Mouse (Mus musculus) gastrocnemius, adult 18-20 months (tissue): ENCODE measurements around the gene Cdk10. TPM values are rescaled to one million over a fixed set of nuclear protein-coding genes. Genes with fewer than 3 reads are reported as not detected.
"Not testable (repeated sequence)": the region's sequence is repeated elsewhere in the genome, so short reads cannot be mapped to it uniquely, and the experiment has no call there.

ENCODE experiments used
- DNase-seq: peaks from one replicate; pipeline ENCODE4 v3.0.0; 2021; ENCODE audit warnings: low spot score
- total RNA-seq, 2 experiments: library from RNA; stranded (reverse); gene quantifications; 2 replicates each; pipeline ENCODE4 v1.2.3; 2021

Gene Cdk10
- total RNA-seq, 2 experiments from 2014 or later, result 11.6 to 12.1 TPM

GRCm38 (mm10) chr8:123232553-123232952 is 7.9 kb downstream of the Cdk10 start:
- DNase-seq, result no peak

- DNase-seq, result no peak
These were observed 8.7 kb downstream of the Cdk10 start for GRCm38 (mm10) chr8:123233300-123233699.

GRCm38 (mm10) chr8:123233760-123234159 is 9.1 kb downstream of the Cdk10 start:
- DNase-seq, result no peak

GRCm38 (mm10) chr8:123234918-123235519 is 10.4 kb downstream of the Cdk10 start:
- DNase-seq, result no peak

- peak; percentile 85 for DNase-seq
These were observed 11.2 kb downstream of the Cdk10 start, which contains the start of gene Spata2l for GRCm38 (mm10) chr8:123235520-123236497. Spata2l (minus strand) TSS chr8:123236233.

- DNase-seq, result no peak
These were observed 14.8 kb downstream of the Cdk10 start for GRCm38 (mm10) chr8:123239398-123239797.

GRCm38 (mm10) chr8:123242107-123242923 is 17.7 kb downstream of the Cdk10 start:
- DNase-seq, result no peak

GRCm38 (mm10) chr8:123243053-123243452 is 18.4 kb downstream of the Cdk10 start:
- DNase-seq, result no peak

- no peak for DNase-seq
These were observed 19.7 kb downstream of the Cdk10 start for GRCm38 (mm10) chr8:123244382-123244781.

GRCm38 (mm10) chr8:123245543-123245942 is 20.9 kb downstream of the Cdk10 start:
- no peak for DNase-seq

GRCm38 (mm10) chr8:123247748-123248147 is 23.1 kb downstream of the Cdk10 start:
- no peak for DNase-seq

GRCm38 (mm10) chr8:123248596-123248995 is 24.0 kb downstream of the Cdk10 start:
- no peak for DNase-seq

- no peak for DNase-seq
These were observed 26.3 kb downstream of the Cdk10 start for GRCm38 (mm10) chr8:123250940-123251339.

GRCm38 (mm10) chr8:123252925-123253324 is 28.3 kb downstream of the Cdk10 start:
- DNase-seq, result no peak

GRCm38 (mm10) chr8:123253451-123254098 is 28.9 kb downstream of the Cdk10 start:
- no peak for DNase-seq

GRCm38 (mm10) chr8:123254099-123254885 is 29.6 kb downstream of the Cdk10 start, which contains the start of the genes Zfp276 and Vps9d1:
Zfp276 (plus strand) TSS chr8:123254195.
Vps9d1 (minus strand) TSS chr8:123254348.
- DNase-seq, result peak; percentile 81

- no peak for DNase-seq
These were observed 30.5 kb downstream of the Cdk10 start for GRCm38 (mm10) chr8:123255170-123255569.

GRCm38 (mm10) chr8:123257114-123257513 is 32.5 kb downstream of the Cdk10 start:
- no peak for DNase-seq

- not testable (repeated sequence) for DNase-seq
These were observed 33.0 kb downstream of the Cdk10 start for GRCm38 (mm10) chr8:123257593-123257992.
